Mouse (Mus musculus): ENCODE results near the gene 3830406C13Rik.

DNA sequence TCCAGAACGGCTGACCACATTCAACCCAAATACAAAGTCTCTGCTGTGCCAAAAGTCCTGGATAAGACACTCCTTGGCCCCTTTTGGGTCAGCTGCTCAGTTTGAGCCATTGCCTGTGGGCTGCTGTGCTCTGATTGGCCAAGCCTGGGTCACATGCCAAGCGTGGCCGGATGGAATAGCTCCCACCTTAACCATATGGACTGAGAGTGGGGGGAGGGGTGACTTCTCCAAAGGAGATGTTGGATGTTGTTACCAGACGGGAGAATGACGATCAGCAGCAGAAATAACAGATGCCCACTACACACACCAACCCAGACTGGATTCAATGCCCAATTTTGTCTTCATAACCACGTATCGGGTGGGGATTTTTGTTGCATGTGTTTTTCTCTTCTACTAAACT is 51.0 kb downstream of the 3830406C13Rik start:
- TF ChIP-seq HCFC1 (IDR thresholded peaks at IDR 0.05; ENCODE audit: borderline replicate concordance, insufficient read depth, low read length), result no peak
- TF ChIP-seq ZNF384 (IDR thresholded peaks at IDR 0.05; ENCODE audit: low read depth, low read length), result no peak
- TF ChIP-seq ZC3H11A (IDR thresholded peaks at IDR 0.05; ENCODE audit: borderline replicate concordance, low read depth, low read length), result no peak
- TF ChIP-seq CHD2 (IDR thresholded peaks at IDR 0.05; ENCODE audit: low read depth, low read length), result no peak
- no peak for TF ChIP-seq MAFK (IDR thresholded peaks at IDR 0.05; ENCODE audit: insufficient read depth, low read depth, low read length)

Data from ES-E14 (cell line).